Mouse (Mus musculus) kidney, adult 2 months (tissue): ENCODE data around the gene Zfp277.

Source experiments
- CTCF ChIP-seq: fragments of 200-500 bp; conservative IDR thresholded peaks from 2 replicates; pipeline ENCODE4 v1.5.1; 2011; ENCODE audit warnings: low read depth, mild to moderate bottlenecking, control low read depth, low read length, moderate library complexity, mixed read lengths; ENCODE audit not compliant: insufficient read depth, insufficient read length
- POLR2A ChIP-seq: fragments of 200-500 bp; IDR thresholded peaks from one replicate; pipeline ENCODE4 v1.6.1; 2011; ENCODE audit warnings: low read depth, low read length, control low read depth

DNA sequence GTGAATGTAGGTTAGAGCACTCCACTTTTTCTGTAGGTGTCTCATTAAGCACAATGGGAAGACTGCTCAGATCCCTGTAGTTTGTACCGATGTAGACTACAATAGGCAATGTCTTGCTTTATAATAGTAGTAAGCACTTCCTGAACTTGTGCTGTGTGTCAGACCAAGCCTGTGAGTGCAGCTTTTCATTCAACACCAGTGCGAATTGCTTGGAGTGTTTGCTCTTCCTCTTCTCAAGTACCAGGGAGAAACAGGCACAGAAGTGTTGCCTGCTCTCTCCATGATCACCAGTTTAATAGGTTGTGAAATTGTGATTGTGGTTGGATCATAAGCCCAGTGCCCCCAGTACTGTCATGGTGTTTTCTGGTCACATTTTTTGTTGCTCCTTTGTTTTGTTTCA, 18.1 kb upstream of the Zfp277 start:
- no peak for TF ChIP-seq CTCF
- no peak for TF ChIP-seq POLR2A
